Mouse (Mus musculus) lung, adult 18-20 months (tissue): ENCODE measurements at regions not wholly inside any gene's neighbourhood (a gene's known extent, or its start where the extent isn't known, plus 50 kb on each side); places are given as distances from the start of the nearest gene placed in this dataset.

Source experiments
- DNase-seq, 2 experiments: peaks; one replicate each; pipeline ENCODE4 v3.0.0; 2022; ENCODE audit warnings: mixed read lengths in 2 of 2

DNA sequence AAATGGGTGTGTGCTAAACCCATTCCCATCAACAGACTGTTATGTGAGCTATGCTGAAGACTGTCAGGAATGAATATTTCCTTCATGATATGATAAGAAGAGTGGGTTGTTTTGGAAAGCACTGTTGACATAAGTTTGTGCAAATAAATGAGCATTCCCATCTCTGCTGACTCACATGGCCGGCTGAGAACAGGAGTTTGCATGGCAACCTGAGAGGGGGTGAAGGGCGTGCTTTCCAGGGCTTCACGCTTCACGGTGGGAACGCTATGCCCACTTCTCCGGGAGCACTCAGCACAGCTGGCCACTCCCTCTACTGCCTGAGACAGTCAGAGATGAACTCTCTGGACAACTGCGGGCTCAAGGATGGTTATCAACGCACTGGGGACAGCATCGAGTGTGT lies 348.9 kb upstream of the Slc24a5 start:
- DNase-seq, result peak; percentile 59 to 63

DNA sequence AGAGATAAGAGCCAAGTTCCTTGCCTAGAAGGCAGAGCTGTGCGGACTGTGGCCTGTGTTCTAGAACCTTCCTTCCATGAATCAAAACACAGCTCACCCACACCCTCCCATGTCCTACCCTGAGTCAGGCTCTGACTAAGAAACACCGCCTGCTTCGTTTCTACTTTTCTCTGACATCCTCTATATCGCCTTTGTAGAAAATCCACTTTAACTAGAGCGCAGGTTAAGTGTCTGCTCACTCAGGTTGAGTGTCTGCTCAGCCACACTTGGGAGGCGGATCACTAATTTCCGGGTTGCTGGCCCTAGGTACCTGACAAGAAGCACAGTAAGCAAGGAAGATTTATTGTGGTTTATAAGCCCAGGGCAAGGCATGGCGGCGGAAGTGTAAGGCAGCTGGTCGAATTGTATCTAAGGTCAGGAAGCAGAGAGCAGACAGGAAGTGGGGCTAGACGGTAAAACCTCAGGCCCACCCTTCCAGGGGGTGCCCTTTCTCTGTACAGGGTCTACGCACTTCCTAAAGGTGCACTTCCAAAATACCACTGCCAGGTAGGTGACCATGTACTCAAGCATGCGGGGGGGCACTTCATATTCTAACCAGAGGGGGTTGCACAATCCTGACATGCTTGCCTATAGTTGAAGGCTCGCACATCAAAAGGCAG lies 348.0 kb upstream of the Slc24a5 start:
- DNase-seq, result peak; percentile 35 to 39

DNA sequence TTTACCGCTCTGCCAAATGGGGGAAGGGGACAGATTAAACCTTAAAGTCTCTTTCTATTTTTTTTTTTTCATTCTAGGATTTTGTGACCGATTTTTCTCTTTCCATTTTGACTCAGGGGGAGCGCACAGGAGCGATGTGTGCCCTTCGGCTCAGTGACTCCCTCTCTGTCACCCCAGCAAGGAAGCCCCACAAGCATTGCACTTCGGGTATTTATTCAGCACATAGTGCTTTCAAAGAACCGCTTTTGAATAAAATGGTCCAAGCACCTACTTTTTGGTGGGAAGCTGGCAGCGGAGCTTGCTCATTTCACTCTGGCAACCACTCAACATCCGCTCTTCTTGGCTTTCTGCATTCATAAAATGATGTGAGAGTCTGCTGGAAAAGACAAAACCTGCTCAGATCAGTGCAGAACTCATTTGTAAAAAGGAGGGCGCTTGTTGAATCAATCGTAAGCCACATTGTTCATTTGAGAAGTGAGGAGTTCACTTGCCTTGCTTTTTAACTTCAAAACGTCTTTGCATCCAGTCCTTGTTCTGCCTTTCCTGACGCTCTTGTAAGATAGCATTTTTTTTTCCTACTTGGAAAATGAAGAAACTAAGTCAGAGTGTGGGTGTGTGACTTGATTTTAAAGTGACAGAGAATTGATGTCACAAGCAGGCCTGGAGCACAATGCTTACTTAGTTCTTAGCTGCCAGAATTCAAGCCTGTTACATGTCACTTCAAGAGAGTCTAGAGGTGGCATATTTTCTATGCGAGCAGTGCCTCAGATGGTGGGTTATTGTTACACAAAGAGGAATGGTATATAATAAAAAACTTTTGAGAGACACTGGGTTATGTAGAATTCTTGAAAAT lies 347.1 kb upstream of the Slc24a5 start:
- no peak for DNase-seq

DNA sequence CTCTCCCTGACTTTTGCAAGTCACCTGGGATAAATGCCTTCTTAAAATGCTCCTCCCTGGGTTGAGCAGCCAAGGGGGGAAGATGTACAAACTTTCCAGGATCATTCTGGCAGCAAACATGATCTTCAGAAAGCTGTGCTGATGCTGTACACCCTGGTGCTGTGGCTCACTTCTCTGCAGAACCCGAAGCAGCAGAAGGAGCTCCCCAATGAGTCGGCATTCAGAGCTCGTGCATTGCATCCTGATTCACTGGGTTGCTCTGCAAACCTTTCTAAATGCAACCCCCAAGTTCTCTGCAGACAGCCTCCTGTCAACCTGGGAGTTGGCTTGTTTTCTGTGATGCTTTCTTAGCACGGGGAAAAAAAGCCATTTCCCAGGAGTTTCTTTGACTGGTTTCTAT lies 343.8 kb upstream of the Slc24a5 start:
- no peak for DNase-seq

DNA sequence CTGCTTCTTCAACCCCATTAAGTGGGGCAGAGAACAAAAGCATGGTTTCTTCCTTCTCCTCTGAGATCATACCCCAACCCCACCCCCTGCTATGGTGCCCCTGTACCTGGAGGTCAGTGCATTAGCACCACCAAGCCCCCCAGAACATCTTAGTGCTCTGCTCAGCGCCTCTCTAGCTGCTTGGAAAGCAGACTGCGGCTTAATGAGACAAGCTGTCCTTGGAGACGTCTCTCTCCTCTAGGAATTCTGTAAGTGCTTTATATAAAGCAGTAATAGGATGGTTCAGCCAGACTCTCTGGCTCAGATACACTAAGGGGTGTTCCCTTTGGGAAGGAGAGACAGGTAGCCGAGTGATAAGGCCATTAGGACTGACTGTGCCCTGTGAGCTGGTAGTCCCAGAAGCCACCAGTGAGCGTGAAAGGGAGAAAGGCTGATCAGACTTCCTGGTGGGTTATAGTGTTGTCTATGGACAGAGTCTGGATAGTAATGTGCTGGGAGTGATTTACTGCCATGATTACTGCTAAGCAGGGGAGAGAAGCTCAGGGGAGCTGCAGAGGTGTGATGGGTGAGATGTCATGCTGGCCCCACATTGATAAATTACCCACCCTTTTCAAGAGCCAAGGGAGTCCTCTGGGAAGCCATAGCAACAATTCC lies 343.0 kb upstream of the Slc24a5 start:
- no peak for DNase-seq

DNA sequence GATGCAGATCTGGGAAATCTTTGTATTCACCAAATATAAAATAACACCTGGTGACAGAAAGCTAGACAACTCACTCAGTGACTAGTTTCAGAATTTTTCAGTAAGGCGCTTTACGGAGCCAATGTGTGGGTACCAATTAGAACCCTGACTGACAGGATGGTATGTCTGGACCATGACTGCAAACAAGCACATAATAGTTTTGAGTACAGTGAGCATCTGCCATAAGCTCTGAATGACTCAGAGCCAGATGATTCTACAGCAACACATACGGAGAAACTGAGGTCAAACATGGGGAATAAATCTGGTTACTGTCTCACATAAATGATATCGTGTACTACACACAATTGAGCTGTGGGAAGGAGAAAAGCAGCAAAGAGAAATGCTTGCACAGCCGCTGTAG lies 339.9 kb upstream of the Slc24a5 start:
- no peak for DNase-seq

DNA sequence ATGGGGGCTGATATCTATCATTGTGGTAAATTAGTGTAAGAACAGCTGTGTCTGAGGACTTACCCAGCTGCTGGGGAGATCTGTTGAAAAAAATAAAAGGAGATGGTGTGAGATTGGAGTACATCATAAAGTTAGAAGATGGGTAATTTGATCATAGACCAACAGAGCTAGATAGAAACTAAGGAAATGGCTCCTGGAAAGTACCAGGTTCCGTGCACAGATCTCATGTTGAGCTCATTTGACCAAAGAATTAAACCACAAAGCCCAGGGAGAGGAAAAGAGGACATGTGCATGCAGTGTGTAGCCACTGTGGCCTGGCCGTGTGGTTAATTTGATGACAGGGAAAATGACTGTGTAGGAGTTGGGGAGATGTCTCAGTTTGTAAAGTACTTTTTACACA lies 335.3 kb upstream of the Slc24a5 start:
- DNase-seq, result no peak

DNA sequence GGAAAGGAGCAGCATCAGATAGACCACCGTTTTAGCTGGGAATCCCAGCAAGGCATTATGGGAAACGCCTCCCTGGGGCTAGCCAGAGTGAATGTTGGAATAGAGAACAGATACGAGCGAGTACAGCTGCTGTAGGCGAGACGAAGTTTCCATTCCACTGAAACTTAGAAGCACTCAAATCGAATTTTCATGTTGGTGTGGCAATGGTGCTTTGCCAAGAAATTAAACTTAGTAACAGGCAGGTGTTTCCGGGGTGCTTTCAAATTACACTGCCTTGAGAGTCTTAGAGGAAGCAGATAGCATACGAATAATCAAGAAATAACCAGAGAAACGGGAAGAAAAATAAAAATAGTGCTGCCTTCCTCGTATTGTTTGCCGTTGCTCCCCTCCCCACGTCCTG lies 327.1 kb upstream of the Slc24a5 start:
- no peak for DNase-seq

DNA sequence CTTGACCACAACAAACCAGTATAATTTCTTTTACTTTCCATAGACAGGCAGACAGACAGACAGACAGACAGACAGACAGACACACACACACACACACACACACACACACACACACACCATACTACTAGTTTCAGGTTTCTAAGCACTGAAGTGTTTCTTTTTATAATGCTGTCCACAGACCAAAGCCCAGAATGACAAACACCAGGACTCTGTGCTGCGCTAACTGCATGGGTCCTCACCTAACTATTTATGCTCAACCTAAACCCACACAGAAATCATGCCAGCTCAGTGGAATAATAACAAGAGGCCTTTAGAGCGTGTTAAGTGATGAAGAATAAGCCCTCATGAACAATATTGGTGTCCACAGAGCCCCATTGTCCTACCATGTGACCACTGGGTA lies 325.0 kb upstream of the Slc24a5 start:
- no peak for DNase-seq

DNA sequence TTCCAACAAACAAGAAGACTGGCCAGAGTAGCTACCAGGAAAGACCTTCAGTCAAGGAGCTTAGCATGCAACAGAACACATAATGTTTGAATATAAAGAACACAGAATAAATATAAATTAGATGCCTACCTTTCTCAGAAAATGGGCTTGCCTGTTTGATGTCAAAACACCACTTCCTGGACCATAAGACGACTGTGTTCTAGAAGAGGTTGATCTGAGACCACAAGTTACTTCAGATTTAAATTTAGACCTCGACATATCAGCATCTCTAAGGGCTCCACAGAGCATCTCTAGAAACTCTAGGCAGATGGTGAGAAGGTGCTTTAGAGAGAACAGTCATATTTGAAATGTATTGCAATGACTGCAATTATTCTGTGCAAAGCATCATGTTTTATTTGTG lies 322.9 kb upstream of the Slc24a5 start:
- no peak for DNase-seq

DNA sequence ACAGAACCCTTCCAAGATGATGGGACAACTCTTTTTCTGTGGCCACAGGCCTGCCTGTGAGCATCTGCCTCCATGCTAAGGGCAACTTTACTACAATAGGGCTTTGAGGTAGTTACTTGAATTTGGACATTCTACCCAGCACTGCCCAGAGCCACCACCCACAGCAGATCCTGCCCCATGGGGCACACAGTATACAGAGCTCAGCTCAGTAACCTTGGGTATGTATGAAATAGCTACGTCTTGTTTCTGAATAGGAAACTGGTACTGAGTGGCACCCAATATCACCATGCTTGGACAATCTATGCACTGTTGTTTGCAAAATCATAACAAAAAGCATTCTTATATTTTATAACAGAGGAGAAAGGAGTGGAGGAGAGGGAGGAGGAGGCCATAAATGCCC lies 320.8 kb upstream of the Slc24a5 start:
- DNase-seq, result no peak

DNA sequence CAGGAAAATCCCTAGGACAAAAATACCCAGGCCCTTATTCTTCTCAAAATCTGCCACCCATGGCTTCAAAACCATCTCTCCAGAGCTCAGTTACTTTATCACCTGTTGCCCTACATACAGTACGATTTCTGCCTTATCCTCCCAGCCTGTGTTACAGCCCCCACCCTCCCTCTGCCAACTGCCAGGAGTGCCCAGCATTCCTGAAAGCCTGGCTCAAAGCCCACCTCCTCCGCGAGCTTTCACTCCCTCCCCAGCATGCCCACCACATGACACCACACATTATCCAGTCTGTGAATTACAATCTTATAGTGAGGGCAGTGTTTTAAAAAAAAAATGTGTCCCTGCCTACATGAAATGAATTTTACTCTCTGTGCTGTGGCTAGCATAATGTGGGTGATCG lies 320.3 kb upstream of the Slc24a5 start:
- peak; percentile 35 to 39 for DNase-seq

DNA sequence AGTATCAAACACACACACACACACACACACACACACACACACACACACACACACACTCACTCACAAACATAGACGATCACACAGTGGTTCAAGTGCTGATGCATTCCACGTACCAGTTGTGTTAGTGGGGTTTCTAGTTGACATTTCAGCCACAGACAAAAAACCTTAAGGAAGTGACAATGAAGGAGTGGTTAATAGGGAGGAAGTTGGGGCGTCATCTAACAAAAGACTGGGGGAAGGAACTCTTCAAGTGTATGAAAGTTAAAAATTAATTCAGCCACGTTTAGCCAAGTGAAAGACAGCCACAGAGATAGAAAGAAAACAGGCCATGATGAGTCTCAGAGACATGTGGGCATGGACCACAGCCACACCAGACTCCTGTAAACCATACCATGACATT lies 316.1 kb upstream of the Slc24a5 start:
- DNase-seq, result no peak

DNA sequence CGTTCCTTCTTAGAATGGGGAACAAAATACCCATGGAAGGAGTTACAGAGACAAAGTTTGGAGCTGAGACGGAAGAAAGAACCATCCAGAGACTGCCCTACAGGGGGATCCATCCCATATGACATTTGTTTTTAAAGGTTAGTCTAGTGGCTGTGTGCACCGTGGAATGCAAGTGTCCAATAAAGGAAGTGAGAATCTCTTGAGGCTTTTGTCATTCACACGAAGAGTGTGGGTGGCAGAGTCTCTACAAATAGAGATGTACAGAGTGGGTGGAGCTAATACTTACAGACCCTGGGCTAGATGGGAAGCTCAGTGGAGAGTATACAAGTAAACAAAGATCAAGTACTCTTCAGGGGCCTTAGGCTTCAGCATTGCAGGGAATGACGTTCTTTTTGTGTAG lies 314.2 kb upstream of the Slc24a5 start:
- DNase-seq, result no peak

DNA sequence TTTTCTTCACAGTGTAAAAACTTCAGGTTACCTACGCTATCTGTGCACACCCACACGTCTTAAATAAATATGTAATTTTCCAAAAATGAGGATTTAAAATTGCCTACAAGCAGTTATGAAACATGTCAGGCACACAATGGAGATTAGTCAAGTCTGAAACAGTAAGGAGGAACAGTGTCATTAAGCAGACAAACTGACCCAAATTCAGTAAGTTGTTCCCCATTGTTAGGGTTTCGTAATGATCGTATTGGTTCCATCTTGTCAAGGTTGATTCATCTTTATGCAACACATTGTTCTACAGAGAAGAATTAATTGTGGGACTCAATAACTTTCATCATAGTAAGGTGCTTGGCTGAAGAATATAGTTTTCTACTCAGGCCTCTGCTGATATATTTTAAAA lies 312.7 kb upstream of the Slc24a5 start:
- no peak for DNase-seq

DNA sequence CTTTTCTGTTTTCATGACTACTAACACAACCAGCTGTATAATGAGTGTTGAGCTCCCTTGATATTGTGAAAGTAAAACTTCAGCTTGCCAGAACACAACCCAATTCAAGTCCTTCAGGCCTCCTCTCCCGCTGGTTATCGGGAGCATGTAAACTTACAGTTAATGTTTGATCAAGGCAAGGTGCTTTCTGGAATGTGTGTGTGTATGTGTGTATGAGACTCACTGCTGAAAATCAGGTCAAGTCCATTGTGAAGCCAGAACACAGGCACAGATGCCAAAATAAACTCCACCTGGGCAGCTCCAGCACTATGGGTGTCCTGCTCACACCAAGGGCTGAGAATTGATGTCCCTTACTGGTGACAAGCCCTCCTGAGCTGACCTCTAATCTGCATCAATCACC lies 308.9 kb upstream of the Slc24a5 start:
- DNase-seq, result peak; percentile 48 to 65

DNA sequence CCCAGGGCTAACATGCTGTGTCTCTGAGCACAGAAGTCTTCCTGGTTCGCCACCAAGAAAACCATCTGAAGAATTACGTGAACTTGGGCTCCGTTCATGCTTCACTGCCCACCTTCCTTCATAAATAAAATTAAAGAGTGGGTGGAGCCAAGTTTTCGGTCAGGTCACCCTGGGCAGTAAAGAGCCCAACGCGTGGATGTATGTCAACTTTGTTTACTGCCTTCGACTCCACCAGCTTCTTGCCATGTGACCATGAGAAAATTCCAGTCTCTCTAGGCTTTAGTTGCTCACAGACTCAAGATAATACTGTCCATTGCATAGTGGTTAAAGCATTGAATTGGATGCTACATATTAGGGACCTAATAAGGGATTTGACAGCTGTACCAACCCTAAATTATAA lies 304.3 kb upstream of the Slc24a5 start:
- no peak for DNase-seq

DNA sequence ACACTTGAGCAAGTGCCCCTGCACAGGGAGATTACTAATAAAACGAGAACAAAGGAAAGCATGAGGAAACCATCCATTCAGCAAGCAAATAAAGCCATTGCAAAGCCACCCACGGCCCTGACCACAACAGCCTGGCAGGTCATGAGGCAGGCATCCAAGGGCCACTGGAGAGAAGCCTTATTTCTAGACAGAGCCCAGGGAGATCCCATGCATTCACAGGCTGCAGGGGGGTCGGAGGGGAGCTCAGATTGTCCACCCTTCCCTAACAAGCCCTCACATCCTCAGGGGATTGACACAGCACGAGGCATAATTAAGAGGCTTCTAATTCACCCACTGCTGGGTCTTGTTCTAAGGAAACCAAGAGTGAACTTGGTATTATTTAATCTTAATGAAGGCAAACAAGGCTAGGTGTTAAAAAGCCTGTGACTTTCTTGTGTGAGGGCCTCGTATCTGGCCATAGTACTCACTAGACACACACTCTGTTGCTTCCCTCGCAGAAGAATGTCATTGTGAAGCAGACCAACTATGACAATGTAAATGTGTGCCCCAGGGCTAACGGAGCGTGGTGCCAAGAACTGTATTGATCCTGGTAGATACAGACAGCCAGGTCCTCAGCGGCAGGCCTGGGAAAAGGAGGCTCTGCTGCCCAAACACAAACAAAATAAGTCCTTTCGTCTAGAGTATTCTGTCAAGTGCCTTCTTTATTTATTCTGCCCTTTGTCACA lies 303.6 kb upstream of the Slc24a5 start:
- DNase-seq, result peak; percentile 19 to 38

DNA sequence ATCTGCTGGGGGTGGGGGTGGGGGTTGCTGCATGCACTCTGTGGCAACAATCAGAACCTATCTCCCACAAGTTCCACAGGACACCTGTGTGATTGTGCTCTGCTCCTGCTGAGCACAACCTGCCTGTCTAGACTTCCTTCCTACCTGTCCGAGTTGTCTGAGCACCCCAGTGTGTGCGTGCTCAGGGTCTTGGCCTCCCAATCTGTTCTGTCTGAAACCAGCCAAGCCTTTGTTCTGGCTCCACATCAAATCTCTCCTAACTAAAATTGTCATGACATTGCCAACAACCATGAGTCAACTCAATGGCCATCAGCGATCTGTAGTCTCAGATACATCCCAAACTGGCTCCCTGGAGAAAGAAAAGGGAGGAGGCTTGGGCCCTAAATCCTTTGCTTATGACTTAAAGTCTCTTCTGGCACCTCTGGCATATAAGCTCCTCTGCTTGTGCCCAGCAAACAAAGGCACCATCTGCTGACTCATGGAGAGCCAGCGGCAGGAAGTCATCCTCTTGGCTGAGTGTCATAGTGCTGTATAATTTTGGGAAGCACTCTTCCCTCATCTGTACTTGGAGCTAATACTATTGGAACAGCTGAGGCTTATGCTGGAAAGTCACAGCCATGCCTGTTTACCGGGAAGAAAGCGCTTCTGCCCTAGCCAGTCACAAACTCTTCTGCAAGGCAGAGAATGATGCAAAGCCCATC lies 298.5 kb upstream of the Slc24a5 start:
- DNase-seq, result no peak

DNA sequence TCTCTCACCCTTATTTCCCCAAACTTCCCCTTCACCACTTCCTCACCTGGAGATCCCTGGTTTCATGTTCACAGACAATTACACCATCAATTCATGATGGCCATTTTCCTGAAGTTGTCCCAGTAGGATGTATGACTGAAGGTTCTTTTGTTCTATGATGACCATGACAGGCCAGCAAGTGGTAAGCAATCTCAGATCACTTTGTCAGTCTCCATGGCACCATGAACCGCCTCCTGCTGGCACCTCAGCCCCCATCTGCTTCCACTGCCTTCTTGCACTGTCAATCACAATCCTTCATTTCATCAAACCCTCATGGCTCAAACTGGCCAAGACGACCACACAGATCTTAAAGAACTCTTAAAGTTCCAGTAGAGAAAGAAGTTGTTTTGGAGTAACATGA lies 297.9 kb upstream of the Slc24a5 start:
- DNase-seq, result no peak

DNA sequence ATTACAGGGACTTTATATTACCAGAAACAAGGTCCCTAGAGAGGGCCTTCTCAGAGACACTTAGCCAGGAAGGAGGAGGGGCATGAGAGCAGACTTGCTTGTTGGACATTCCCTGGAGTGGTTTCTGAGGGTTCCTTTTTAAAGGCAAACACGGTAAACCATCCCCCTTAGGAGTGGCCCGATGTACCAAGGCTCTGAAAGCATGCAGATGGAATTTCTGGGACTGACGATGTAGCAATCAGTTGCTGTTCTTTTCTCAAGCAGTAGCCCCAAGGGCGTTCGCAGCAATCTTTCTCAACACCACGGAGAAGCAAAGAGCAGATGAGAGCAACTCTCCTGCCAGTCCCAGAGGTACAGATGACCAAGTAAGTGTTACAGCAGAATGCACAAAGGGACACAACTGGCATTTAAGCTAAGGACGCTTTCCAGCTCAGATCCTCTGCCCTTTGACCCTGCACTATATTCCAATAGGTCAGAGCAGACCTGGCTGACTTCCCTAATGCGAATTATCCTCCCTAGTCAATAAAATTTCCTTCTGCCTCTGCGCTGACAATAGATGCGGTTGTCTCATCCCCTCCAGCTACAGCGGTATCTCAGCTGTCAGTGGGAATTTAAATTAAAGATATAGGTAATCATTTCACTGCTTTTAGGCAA lies 295.7 kb upstream of the Slc24a5 start:
- peak; percentile 45 to 73 for DNase-seq

DNA sequence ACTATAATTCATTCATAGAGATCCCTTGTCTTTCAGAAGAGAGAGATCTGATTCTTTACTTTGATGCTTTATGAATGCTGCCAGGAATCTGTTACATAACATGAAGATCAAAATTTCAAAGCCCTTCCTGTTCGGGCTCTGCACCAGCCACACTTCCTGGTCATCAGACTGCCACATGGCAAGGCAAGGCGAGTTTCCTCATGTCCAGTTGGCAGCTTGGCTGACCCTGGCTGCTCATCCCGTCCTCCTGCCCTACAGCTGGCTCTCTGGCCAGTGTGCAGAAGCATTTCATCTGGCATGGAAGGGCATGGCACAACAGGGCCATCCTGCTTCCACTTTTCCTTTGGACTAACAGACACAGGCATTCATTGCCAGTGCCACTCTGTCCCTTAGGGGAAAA lies 292.2 kb upstream of the Slc24a5 start:
- DNase-seq, result peak; percentile 34 to 36
